Mouse (Mus musculus): ENCODE data around the gene Mid1.

DNA sequence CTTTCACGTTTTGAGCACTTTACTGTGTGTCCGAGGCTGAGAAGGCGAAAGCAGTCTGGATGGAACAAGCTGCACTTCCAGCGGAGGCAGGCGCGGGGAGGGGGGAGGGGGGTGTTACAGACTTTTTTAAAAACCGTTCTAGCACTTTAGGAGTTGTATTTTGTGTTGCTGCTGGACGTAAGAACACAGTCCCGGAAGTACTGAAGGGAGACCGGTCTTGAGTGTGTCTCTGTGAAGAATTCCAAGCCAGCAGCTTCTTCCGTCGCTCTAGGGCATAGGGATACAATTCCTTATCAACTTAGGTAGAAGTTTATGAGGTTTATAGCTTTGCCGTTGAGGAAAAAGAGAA is 195.3 kb downstream of the Mid1 start:
- TF ChIP-seq GATA1 (IDR thresholded peaks at IDR 0.05; ENCODE audit: borderline replicate concordance, low read length), result no peak
- no peak for TF ChIP-seq FLI1 (IDR thresholded peaks at IDR 0.05; ENCODE audit: low read length)
